Mouse (Mus musculus) telencephalon, adult 2 months (tissue): ENCODE measurements at regions not wholly inside any gene's neighbourhood (a gene's known extent, or its start where the extent isn't known, plus 50 kb on each side); places are given as distances from the start of the nearest gene placed in this dataset.
"Not testable (repeated sequence)": the region's sequence is repeated elsewhere in the genome, so short reads cannot be mapped to it uniquely, and the experiment has no call there.

Experiments used
- DNase-seq: peaks from one replicate; pipeline ENCODE4 v3.0.0-alpha.2; 2011; ENCODE audit warnings: low read depth, low spot score

GRCm38 (mm10) chr7:70300516-70300915, 66.0 kb downstream of the Nr2f2 start:
- DNase-seq: no peak

- no peak for DNase-seq
These were observed 75.1 kb downstream of the Nr2f2 start for GRCm38 (mm10) chr7:70291431-70291830.

GRCm38 (mm10) chr7:70290733-70291320, 75.7 kb downstream of the Nr2f2 start:
- no peak for DNase-seq

GRCm38 (mm10) chr7:70290277-70290676, 76.3 kb downstream of the Nr2f2 start:
- no peak for DNase-seq

GRCm38 (mm10) chr7:70288621-70289020, 77.9 kb downstream of the Nr2f2 start:
- no peak for DNase-seq

GRCm38 (mm10) chr7:70287891-70288421, 78.6 kb downstream of the Nr2f2 start:
- no peak for DNase-seq

- no peak for DNase-seq
These were observed 79.6 kb downstream of the Nr2f2 start for GRCm38 (mm10) chr7:70286836-70287355.

- no peak for DNase-seq
These were observed 81.2 kb downstream of the Nr2f2 start for GRCm38 (mm10) chr7:70285344-70285743.

- no peak for DNase-seq
These were observed 82.7 kb downstream of the Nr2f2 start for GRCm38 (mm10) chr7:70283836-70284235.

GRCm38 (mm10) chr7:70283166-70283565, 83.4 kb downstream of the Nr2f2 start:
- DNase-seq: no peak

GRCm38 (mm10) chr7:70281891-70282515, 84.5 kb downstream of the Nr2f2 start:
- DNase-seq: no peak

GRCm38 (mm10) chr7:70281381-70281750, 85.2 kb downstream of the Nr2f2 start:
- no peak for DNase-seq

GRCm38 (mm10) chr7:70280643-70281380, 85.7 kb downstream of the Nr2f2 start:
- no peak for DNase-seq

GRCm38 (mm10) chr7:70279927-70280642, 86.5 kb downstream of the Nr2f2 start:
- no peak for DNase-seq

GRCm38 (mm10) chr7:70279101-70279500, 87.4 kb downstream of the Nr2f2 start:
- DNase-seq: no peak

GRCm38 (mm10) chr7:70276078-70276477, 90.5 kb downstream of the Nr2f2 start:
- DNase-seq: no peak

- DNase-seq: no peak
These were observed 92.2 kb downstream of the Nr2f2 start for GRCm38 (mm10) chr7:70274312-70274711.

- peak; percentile 18 for DNase-seq
These were observed 99.5 kb downstream of the Nr2f2 start for GRCm38 (mm10) chr7:70267075-70267474.

GRCm38 (mm10) chr7:70256806-70257205, 109.7 kb downstream of the Nr2f2 start:
- no peak for DNase-seq

- DNase-seq: no peak
These were observed 111.5 kb downstream of the Nr2f2 start for GRCm38 (mm10) chr7:70255072-70255471.

GRCm38 (mm10) chr7:70253275-70253674, 113.3 kb downstream of the Nr2f2 start:
- DNase-seq: no peak

- not testable (repeated sequence) for DNase-seq
These were observed 127.5 kb downstream of the Nr2f2 start for GRCm38 (mm10) chr7:70239059-70239458.
